Mouse (Mus musculus): ENCODE measurements around the gene C1qtnf4. TPM values are rescaled to one million over a fixed set of nuclear protein-coding genes. Genes with fewer than 3 reads are reported as not detected.

The C1qtnf4 gene
- polyA plus RNA-seq, 1 experiment from 2014 or later: 9.4 TPM

DNA sequence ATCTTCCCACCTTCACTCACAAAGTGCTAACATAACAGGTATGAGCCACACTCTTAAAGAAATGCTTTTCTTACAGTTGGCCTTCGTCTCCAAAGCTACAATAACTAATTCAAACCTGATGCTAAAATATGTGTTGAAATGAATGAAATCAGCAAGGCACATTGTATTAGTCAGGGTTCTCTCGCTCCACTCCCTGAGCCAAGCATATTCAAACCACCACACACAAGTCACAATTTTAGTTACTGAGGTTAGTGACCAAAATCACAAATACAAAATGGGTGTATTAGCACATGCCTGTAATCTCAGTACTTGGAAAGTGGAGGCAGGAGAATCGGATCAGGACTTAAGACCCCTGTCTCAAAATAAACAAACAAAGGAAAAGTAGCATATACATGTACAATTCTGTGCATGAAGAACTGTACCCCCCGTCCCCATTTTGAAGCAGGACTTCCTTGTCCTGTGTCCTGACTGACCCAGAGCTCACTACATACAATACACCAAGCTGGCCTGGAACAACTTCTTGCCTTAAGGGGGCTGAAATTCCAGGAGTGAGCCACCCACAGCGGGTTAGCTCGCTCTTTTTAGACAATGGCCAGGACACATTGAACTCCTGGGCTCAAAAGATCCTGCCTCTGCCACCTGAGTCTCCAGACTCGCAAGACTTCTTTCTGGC is 31.0 kb downstream of the C1qtnf4 start:
- ATAC-seq: no peak
- peaks cover 21% of the 10 kb centered on the region for H3K36me3 ChIP-seq (ENCODE audit: poor library complexity, severe bottlenecking)
- peak overlapping the region; percentile 65 for H3K4me3 ChIP-seq
- peak overlapping the region; percentile 87 for H3K27ac ChIP-seq
- H3K9me3 ChIP-seq (replicated peaks): no peaks in the 10 kb centered on the region
- H3K4me2 ChIP-seq: peak overlapping the region; percentile 72
- H3K27me3 ChIP-seq: no peaks in the 10 kb centered on the region
- peaks cover 39% of the 10 kb centered on the region for H3K4me1 ChIP-seq
- peak overlapping the region; percentile 95 for H3K9ac ChIP-seq
- 25% methylated on average over 7 of the region's 7 CpGs for WGBS

DNA sequence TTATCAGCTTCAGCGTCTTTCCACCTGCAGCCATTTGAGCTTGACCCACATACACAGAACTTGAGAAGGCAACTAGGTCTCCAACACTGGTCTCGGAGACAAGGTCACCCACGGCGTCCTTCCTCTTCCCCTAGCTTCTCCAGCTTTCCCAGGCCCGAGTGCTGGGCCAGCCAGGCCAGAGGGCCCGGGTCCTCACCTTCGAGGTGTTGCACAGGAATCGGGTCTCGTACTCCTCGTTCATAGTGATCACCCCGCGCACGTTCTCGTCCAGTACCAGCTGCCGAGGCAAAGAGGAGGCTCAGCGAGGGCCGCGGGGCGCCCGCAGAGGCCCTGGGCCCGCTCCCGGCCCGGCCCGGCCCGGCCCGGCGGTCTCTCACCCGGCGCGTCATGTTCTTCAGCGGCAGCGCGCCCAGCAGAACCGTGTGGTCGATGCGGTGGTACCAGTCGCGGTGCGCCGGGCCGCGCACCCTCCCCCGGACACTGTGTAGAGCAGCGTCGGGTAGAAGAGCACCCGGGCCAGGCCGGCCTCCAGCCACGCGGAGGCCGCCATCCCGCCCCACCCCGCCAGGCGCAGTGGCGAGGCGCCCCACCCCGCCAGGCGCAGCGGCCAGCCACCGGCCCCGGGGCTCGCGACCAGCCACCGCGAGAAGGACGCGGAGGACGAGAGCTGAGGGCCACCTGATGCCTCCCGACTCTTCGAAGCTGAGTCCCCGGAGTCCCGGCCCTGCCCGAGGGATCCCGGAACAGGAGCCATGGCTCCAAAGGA is 31.8 kb downstream of the C1qtnf4 start:
- 1% methylated on average over 66 of the region's 73 CpGs for WGBS
- peak; percentile 83 for ATAC-seq
- Histone ChIP-seq H3K4me2 (peak overlapping the region; percentile 72), H3K9me3 (replicated peaks) (no peaks in the 10 kb centered on the region), H3K4me1 (peaks cover 39% of the 10 kb centered on the region), H3K27me3 (no peaks in the 10 kb centered on the region), H3K27ac (peak overlapping the region; percentile 87), H3K4me3 (peak overlapping the region; percentile 65), H3K9ac (peak overlapping the region; percentile 95), H3K36me3 (ENCODE audit: poor library complexity, severe bottlenecking) (peaks cover 17% of the 10 kb centered on the region)

DNA sequence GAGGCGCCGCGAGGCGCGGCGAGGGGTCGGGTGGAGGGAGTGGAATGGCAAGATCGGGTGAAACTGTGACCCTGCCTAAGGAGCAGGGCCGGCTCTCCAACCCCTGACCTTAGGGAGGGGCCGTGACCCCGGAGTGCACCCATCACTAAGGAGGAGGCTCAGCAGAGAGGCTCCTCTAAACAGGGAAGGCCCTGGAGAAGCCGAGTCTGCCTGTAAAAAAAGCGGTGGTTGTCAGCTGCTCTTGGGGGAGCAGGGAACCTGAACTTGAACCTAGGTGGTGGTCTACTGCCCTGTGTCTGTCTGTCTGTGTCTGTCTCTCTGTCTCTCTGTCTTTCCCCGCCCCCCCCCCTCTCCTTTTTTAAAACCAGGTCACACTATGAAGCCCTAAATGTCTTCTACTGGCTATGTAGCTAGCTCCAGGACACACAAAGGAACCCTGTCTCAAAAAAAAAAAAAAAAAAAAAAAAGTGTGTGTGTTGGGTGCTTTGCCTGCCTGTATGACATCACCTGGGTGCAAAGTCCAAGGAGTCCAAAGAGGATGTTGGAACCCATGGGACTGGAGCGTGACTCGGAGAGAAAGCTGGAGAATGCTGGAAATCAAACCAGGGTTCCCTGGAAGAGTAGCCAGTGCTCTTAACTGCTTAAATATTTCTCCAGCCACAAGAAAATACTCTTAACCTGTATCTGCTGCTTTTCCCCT is 32.5 kb downstream of the C1qtnf4 start:
- peak overlapping the region; percentile 72 for H3K4me2 ChIP-seq
- WGBS: 11% methylated on average over 16 of the region's 16 CpGs
- H3K36me3 ChIP-seq (ENCODE audit: poor library complexity, severe bottlenecking): peaks cover 10% of the 10 kb centered on the region
- H3K4me1 ChIP-seq: peaks cover 39% of the 10 kb centered on the region
- H3K4me3 ChIP-seq: peak overlapping the region; percentile 65
- H3K27me3 ChIP-seq: no peaks in the 10 kb centered on the region
- no peaks in the 10 kb centered on the region for H3K9me3 ChIP-seq (replicated peaks)
- H3K9ac ChIP-seq: peak overlapping the region; percentile 95
- ATAC-seq: peak; percentile 72
- peak overlapping the region; percentile 87 for H3K27ac ChIP-seq

DNA sequence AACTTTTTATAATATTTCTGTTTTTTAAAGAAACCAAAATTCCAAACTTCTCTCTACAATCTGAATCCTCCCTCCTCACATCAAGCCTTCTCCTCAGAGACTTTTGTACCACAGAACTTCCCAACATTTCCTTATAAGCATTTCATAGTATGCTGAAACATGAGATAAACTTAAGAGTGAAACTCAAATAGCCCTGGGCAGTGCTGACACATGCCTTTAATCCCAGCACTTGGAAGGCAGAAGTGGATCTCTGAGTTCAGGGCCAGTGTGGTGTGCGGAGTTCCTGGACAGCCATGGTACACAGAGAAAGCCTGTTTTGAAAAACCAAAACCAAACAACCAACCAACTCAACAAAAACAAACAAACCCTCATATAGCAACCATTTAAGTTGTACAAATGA is 35.5 kb downstream of the C1qtnf4 start:
- no peak overlapping the region for H3K9ac ChIP-seq
- no peak for ATAC-seq
- no peak overlapping the region for H3K27ac ChIP-seq
- peaks cover 17% of the 10 kb centered on the region for H3K4me1 ChIP-seq
- no peaks in the 10 kb centered on the region for H3K36me3 ChIP-seq (ENCODE audit: poor library complexity, severe bottlenecking)
- 97% methylated on average over 1 of the region's 1 CpGs for WGBS
- no peaks in the 10 kb centered on the region for H3K27me3 ChIP-seq
- H3K4me3 ChIP-seq: no peak overlapping the region
- no peaks in the 10 kb centered on the region for H3K9me3 ChIP-seq (replicated peaks)
- no peak overlapping the region for H3K4me2 ChIP-seq

DNA sequence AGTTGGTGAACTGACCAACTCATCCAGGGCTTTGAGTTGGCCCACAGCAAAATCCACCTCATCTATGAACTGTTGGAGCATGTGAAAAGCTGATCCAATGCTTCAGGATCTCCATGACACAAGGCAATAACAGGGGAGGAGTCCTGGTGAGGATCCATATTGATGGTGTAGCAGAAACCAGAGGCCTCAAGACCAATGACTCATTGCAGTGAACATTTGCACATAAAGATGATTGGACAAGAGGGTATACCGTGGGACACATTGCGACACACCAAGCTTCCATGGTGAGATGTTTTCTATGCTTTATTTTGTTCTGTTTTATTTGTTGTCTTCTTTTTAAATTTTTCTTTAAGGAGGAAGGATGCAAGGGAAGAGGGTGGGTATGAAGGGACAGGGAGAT is 37.0 kb downstream of the C1qtnf4 start:
- Histone ChIP-seq H3K9me3 (replicated peaks) (no peaks in the 10 kb centered on the region), H3K27me3 (no peaks in the 10 kb centered on the region), H3K36me3 (ENCODE audit: poor library complexity, severe bottlenecking) (no peaks in the 10 kb centered on the region), H3K9ac (no peak overlapping the region), H3K27ac (no peak overlapping the region), H3K4me2 (no peak overlapping the region), H3K4me3 (no peak overlapping the region), H3K4me1 (peaks cover 9% of the 10 kb centered on the region)
- ATAC-seq: no peak
- WGBS: 93% methylated on average over 2 of the region's 2 CpGs

DNA sequence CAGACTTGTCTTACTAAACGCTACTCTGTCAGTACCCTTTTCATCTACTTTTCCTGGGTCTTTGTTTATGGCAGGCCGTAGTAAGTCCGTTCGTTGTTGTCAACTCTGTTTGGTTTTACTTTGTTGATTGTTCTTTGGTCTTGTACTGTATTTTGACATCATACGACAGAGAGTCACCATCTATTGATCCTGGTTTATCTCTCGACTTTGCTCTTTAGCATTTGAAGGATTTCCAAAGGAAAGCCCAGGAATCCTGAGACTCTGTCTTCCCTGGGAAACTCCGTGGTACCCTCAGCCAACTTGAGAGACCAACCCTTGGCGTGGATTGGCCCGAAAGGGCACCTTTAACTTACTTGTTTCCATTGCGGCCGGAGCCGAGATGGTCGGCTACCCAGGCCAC is 42.9 kb downstream of the C1qtnf4 start:
- no peak overlapping the region for H3K4me2 ChIP-seq
- H3K9ac ChIP-seq: no peak overlapping the region
- ATAC-seq: no peak
- H3K27me3 ChIP-seq: no peaks in the 10 kb centered on the region
- H3K36me3 ChIP-seq (ENCODE audit: poor library complexity, severe bottlenecking): no peaks in the 10 kb centered on the region
- WGBS: 85% methylated on average over 13 of the region's 13 CpGs
- H3K4me3 ChIP-seq: no peak overlapping the region
- H3K4me1 ChIP-seq: no peaks in the 10 kb centered on the region
- no peaks in the 10 kb centered on the region for H3K9me3 ChIP-seq (replicated peaks)
- no peak overlapping the region for H3K27ac ChIP-seq

DNA sequence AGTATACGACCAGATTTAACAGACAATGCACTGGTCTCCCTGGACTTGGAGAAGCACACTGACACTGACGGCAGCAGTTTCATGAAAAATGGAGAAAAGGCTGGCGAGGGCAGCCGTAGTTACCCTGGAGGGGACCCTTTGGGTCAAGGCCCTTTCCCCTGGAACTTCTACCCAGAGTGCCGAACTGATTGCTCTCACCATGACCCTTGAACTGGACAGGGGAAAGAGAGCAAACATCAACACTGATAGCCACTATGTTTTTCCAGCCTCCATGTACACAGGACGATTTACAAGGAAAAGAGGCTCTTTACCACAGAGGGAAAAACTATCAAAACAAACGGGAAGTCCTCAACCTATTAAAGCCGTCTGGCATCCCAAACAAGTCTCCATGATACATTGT is 46.2 kb downstream of the C1qtnf4 start:
- Histone ChIP-seq H3K27ac (no peak overlapping the region), H3K36me3 (ENCODE audit: poor library complexity, severe bottlenecking) (no peaks in the 10 kb centered on the region), H3K27me3 (no peaks in the 10 kb centered on the region), H3K4me3 (no peak overlapping the region), H3K9me3 (replicated peaks) (no peaks in the 10 kb centered on the region), H3K4me1 (no peaks in the 10 kb centered on the region), H3K4me2 (no peak overlapping the region), H3K9ac (no peak overlapping the region)
- WGBS: 86% methylated on average over 8 of the region's 8 CpGs
- ATAC-seq: no peak

DNA sequence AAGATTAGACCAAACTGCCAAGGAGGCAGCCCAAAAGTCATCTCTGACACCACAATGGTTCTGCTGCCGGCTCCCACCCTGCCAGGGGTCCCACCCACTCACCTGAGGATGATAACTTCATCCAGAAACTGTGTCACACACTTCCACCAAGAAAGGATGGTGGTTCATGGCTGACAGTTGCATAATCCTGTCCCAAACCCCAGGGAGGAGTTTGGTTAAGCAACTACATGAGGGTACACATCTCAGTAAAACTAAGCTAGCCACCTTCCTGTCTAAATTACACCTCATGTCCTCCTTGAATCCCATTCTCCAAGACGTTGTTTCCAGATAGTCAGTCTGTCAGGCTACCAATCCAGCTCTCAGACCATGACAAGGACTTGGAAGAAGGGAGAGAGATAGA is 46.6 kb downstream of the C1qtnf4 start:
- no peaks in the 10 kb centered on the region for H3K4me1 ChIP-seq
- H3K27me3 ChIP-seq: no peaks in the 10 kb centered on the region
- no peak overlapping the region for H3K27ac ChIP-seq
- H3K9ac ChIP-seq: no peak overlapping the region
- H3K36me3 ChIP-seq (ENCODE audit: poor library complexity, severe bottlenecking): no peaks in the 10 kb centered on the region
- H3K4me3 ChIP-seq: no peak overlapping the region
- 71% methylated on average over 2 of the region's 2 CpGs for WGBS
- no peak overlapping the region for H3K4me2 ChIP-seq
- H3K9me3 ChIP-seq (replicated peaks): no peaks in the 10 kb centered on the region
- no peak for ATAC-seq

DNA sequence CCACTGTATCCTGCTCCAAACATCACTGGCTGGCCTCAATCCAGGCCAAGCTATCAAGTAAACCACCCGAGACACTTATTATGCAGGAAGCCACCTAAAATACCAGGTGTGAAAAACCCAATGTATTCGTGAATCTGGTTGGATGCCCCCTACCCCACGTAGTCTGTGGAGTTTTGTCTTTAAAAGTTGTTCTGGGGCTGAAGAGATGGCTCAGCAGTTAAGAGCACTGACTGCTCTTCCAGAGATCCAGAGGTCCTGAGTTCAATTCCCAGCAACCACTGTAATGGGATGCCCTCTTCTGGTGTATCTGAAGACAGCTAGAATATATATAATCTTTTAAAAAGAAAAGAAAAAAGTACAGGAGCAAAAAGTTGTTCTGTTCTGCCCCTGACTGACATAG is 52.7 kb downstream of the C1qtnf4 start:
- no peak for ATAC-seq
- H3K36me3 ChIP-seq (ENCODE audit: poor library complexity, severe bottlenecking): no peaks in the 10 kb centered on the region
- no peaks in the 10 kb centered on the region for H3K27me3 ChIP-seq
- 76% methylated on average over 3 of the region's 3 CpGs for WGBS
- no peak overlapping the region for H3K9ac ChIP-seq
- no peak overlapping the region for H3K4me2 ChIP-seq
- H3K27ac ChIP-seq: no peak overlapping the region
- peaks cover 27% of the 10 kb centered on the region for H3K4me1 ChIP-seq
- no peak overlapping the region for H3K4me3 ChIP-seq
- H3K9me3 ChIP-seq (replicated peaks): no peaks in the 10 kb centered on the region

DNA sequence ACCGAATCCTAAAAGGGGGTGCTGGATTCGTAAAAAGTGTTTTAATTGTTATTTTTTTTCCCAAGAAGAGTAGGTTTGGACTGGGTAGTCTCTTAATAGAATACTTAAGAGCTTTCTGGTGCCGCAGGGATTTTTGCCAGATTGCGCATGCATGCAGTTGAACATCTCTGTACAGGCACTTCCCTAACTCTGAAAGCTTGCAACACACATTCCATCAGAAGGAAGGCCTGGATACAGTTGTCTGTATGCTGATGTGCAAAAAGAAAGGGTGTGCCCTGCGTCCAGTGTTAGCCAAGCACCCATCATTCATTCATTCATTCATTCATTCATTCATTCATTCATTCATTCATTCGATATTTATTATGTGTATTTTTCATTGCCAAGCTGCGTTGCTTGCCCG is 54.1 kb downstream of the C1qtnf4 start:
- Histone ChIP-seq H3K9ac (peak overlapping the region; percentile 98), H3K4me2 (peak overlapping the region; percentile 71), H3K9me3 (replicated peaks) (no peaks in the 10 kb centered on the region), H3K4me3 (peak overlapping the region; percentile 99), H3K27me3 (no peaks in the 10 kb centered on the region), H3K36me3 (ENCODE audit: poor library complexity, severe bottlenecking) (no peaks in the 10 kb centered on the region), H3K27ac (peak overlapping the region; percentile 95), H3K4me1 (peaks cover 39% of the 10 kb centered on the region)
- WGBS: 50% methylated on average over 8 of the region's 8 CpGs
- ATAC-seq: peak; percentile 34
